Mouse (Mus musculus) small intestine, adult 2 months (tissue): ENCODE measurements around the gene Slc25a16.

Experiments used
- CTCF ChIP-seq: fragments of 200-500 bp; IDR thresholded peaks from 2 replicates; pipeline ENCODE4 v1.5.1; 2012; ENCODE audit warnings: low read depth, mild to moderate bottlenecking, control low read depth, inconsistent platforms, low read length, moderate library complexity, mixed read lengths; ENCODE audit not compliant: insufficient replicate concordance, insufficient read length; ENCODE audit errors: extremely low read depth
- POLR2A ChIP-seq: fragments of 200-500 bp; IDR thresholded peaks from 2 replicates; pipeline ENCODE4 v1.6.1; 2012; ENCODE audit warnings: low read depth, mild to moderate bottlenecking, control low read depth, inconsistent platforms, low read length, moderate library complexity

DNA sequence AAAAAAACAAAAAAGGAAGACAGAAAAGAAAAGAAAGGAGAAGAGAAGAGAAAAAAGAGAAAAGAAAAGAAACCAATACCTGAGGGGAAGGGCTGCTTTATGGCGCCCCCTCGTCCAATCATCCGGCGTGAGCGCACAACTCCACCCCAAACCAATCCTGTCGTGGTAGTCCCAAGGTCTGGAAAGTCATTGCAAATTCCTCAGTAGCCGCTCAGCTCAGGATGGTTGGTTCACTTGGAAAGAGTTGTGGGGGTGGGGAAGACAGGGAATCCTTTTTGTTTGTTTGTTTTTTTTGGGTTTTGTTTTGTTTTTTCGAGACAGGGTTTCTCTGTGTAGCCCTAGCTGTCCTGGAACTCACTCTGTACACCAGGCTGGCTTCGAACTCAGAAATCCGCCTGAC lies 35.0 kb upstream of the Slc25a16 start:
- TF ChIP-seq POLR2A (no peak), CTCF (no peak)
